Comparison of ENCODE assay signal across 11 mouse cellular contexts in the genomic region with DNA sequence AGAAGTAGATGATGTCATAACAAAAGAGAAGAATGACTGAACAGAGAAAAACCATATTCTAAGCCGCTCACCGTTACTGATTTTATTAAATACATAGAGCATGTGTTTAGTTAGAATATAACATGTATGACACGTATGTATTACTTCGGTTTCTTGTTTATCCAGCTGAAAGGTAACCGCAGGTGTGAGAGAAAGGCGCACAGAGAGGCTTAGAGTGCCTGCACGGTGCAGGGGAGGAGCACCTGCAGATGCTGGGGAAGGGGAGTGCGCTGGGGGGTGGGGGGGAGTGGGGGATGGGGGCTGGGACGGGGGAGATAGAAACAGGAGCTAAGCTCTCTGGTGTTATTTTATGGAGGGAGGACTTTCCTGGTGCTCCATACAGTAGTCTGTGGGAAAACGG.
A peak's percentile ranks its signal among the peaks of the same experiment; 100 is the strongest.
DNase-seq lines count a peak whose midpoint lies in the region; ATAC-seq and TF ChIP-seq lines count a peak whose summit lies in the region.
"Had no signal": no experiment of that assay in that cellular context is flagged by ENCODE, and none has a peak within 500 bp of the region (broad histone marks: within the 10 kb centered on the region; RNA-seq: fewer than 3 reads in every experiment).

No protein-coding gene starts in this region.

- no peak for DNase-seq in kidney, postnatal 0 days (ENCODE audit: low spot score)
- no peak for DNase-seq in kidney, postnatal 36 days
- DNase-seq in forebrain, embryonic 14.5 days (ENCODE audit: low spot score): peak; percentile 18
- no peak for DNase-seq in limb, embryonic 11.5 days (ENCODE audit: low spot score)
- DNase-seq in retina, embryonic 14.5 days (ENCODE audit: low spot score): peak; percentile 17
- DNase-seq in adrenal gland, postnatal 10 days: no peak
- no peak for DNase-seq in gastrocnemius, postnatal 25 days
- DNase-seq: cerebellum, adult 9-11 months; kidney, postnatal 25 days had no signal

- no peaks in the 10 kb centered on the region for H3K36me3 ChIP-seq in kidney, postnatal 0 days (ENCODE audit: insufficient read depth, low read length)
- no peaks in the 10 kb centered on the region for H3K36me3 ChIP-seq in forebrain, embryonic 14.5 days (ENCODE audit: control insufficient read depth, insufficient read depth, low read length)
- H3K36me3 ChIP-seq in limb, embryonic 11.5 days (ENCODE audit: control insufficient read depth, insufficient read depth, low read length): no peaks in the 10 kb centered on the region
- H3K36me3 ChIP-seq: liver, embryonic 12.5 days had no signal

- no peaks in the 10 kb centered on the region for H3K27me3 ChIP-seq in kidney, postnatal 0 days (ENCODE audit: insufficient read depth, low read length)
- H3K27me3 ChIP-seq in forebrain, embryonic 14.5 days (replicated peaks; ENCODE audit: control insufficient read depth, insufficient read depth, low read length): no peaks in the 10 kb centered on the region
- H3K27me3 ChIP-seq in limb, embryonic 11.5 days (ENCODE audit: control insufficient read depth, insufficient read depth, low read length): peaks cover 18% of the 10 kb centered on the region

- H3K4me3 ChIP-seq in kidney, postnatal 0 days (replicated peaks; ENCODE audit: low read depth, low read length): no peak overlapping the region
- H3K4me3 ChIP-seq in forebrain, embryonic 14.5 days (ENCODE audit: low read depth, low read length): peak overlapping the region; percentile 32
- no peak overlapping the region for H3K4me3 ChIP-seq in limb, embryonic 11.5 days (ENCODE audit: low read depth, low read length)
- H3K4me3 ChIP-seq: liver, embryonic 12.5 days had no signal

- no peak overlapping the region for H3K9ac ChIP-seq in kidney, postnatal 0 days (ENCODE audit: low read depth, low read length)
- H3K9ac ChIP-seq in forebrain, embryonic 14.5 days (ENCODE audit: low read length): peak overlapping the region; percentile 40
- H3K9ac ChIP-seq in limb, embryonic 11.5 days (ENCODE audit: low read length): no peak overlapping the region
- H3K9ac ChIP-seq: liver, embryonic 12.5 days had no signal

- no peak for ATAC-seq in kidney, postnatal 0 days (replicated peaks; ENCODE audit: low FRiP score, low read depth)
- ATAC-seq in forebrain, embryonic 14.5 days: peak; percentile 57
- ATAC-seq in limb, embryonic 11.5 days (ENCODE audit: insufficient number of reproducible peaks, low FRiP score, low TSS enrichment, low read depth): no peak
- no peak for ATAC-seq in megakaryocyte-erythroid progenitor cell, adult 5-6 weeks (replicated peaks; ENCODE audit: low FRiP score, low TSS enrichment, poor library complexity, severe bottlenecking)
- ATAC-seq: liver, embryonic 12.5 days had no signal

- H3K4me2 ChIP-seq in kidney, postnatal 0 days (ENCODE audit: low read length): peak overlapping the region; percentile 50; the same call in 1 of the 2 replicates
- H3K4me2 ChIP-seq in forebrain, embryonic 14.5 days (ENCODE audit: low read length): peak overlapping the region; percentile 59
- peak overlapping the region; percentile 22; the same call in 1 of the 2 replicates for H3K4me2 ChIP-seq in limb, embryonic 11.5 days (ENCODE audit: low read depth, severe bottlenecking)

- 25% methylated on average over 10 of the region's 10 CpGs for WGBS in kidney, postnatal 0 days
- 17% methylated on average over 10 of the region's 10 CpGs for WGBS in forebrain, embryonic 14.5 days
- 20% methylated on average over 10 of the region's 10 CpGs for WGBS in limb, embryonic 11.5 days

- H3K27ac ChIP-seq in kidney, postnatal 0 days: no peak overlapping the region
- no peak overlapping the region; the same call in 1 of the 2 replicates for H3K27ac ChIP-seq in forebrain, embryonic 14.5 days (ENCODE audit: low read depth, low read length)
- H3K27ac ChIP-seq in limb, embryonic 11.5 days (replicated peaks; ENCODE audit: low read depth, low read length): no peak overlapping the region
- H3K27ac ChIP-seq: liver, embryonic 12.5 days had no signal

- H3K9me3 ChIP-seq in kidney, postnatal 0 days (replicated peaks; ENCODE audit: low read length): no peaks in the 10 kb centered on the region
- H3K9me3 ChIP-seq in forebrain, embryonic 14.5 days (replicated peaks; ENCODE audit: control insufficient read depth, low read length): no peaks in the 10 kb centered on the region
- no peaks in the 10 kb centered on the region for H3K9me3 ChIP-seq in limb, embryonic 11.5 days (ENCODE audit: control insufficient read depth, low read length)
- H3K9me3 ChIP-seq: liver, embryonic 12.5 days had no signal

- no peak for TF ChIP-seq CTCF in kidney, postnatal 0 days (IDR thresholded peaks at IDR 0.05; ENCODE audit: low read depth)

- peaks cover 8% of the 10 kb centered on the region; the same call in 1 of the 2 replicates for H3K4me1 ChIP-seq in kidney, postnatal 0 days (replicated peaks; ENCODE audit: insufficient read depth, low read length)
- peaks cover 9% of the 10 kb centered on the region; the same call in 1 of the 2 replicates for H3K4me1 ChIP-seq in forebrain, embryonic 14.5 days (ENCODE audit: control insufficient read depth, insufficient read depth, low read length)
- H3K4me1 ChIP-seq in limb, embryonic 11.5 days (ENCODE audit: control insufficient read depth, insufficient read depth, low read length): peaks cover 4% of the 10 kb centered on the region; the same call in 1 of the 2 replicates
- H3K4me1 ChIP-seq: liver, embryonic 12.5 days had no signal

Comparison
In these comparisons a context has a peak if more than half of its experiments do, and no peak if none do; other contexts are left out.
1. DNase-seq: peak in forebrain, embryonic 14.5 days (single experiment) and retina, embryonic 14.5 days (single experiment); none in kidney, postnatal 0 days (single experiment), kidney, postnatal 36 days (0 of 2), limb, embryonic 11.5 days (single experiment), adrenal gland, postnatal 10 days (single experiment) and gastrocnemius, postnatal 25 days (single experiment).
2. Peak in every context shown above with its lines, with median percentiles within 50 percentile points of each other: H3K4me2 ChIP-seq.